14 mouse cellular contexts compared by ENCODE assay signal in genomic region chr7:111937547-111937946, GRCm38 (mm10).
DNase-seq lines count a peak whose midpoint lies in the region.
"Had no signal": no experiment of that assay in that cellular context is flagged by ENCODE, and none has a peak within 500 bp of the region (broad histone marks: within the 10 kb centered on the region; RNA-seq: fewer than 3 reads in every experiment).

No protein-coding gene starts in this region.

- peak; percentile 78 for DNase-seq in heart, adult 11 months
- DNase-seq in heart, postnatal 14 days: no peak
- peak; percentile 15 for DNase-seq in testis, postnatal 10 days (ENCODE audit: low spot score)
- DNase-seq in testis, postnatal 14 days (ENCODE audit: low spot score): no peak
- peak; percentile 19 for DNase-seq in telencephalon, adult 2 months (ENCODE audit: low read depth, low spot score)
- no peak for DNase-seq in kidney, postnatal 14 days
- DNase-seq: adrenal gland, adult 2 months; adrenal gland, postnatal 10 days; adrenal gland, postnatal 25 days; cerebellum, adult 11-12 months; cerebellum, adult 2 months; cerebellum, adult 9-10 months; cerebellum, postnatal 10 days; cerebellum, postnatal 25 days had no signal

- intact Hi-C loops in heart, postnatal 14 days (cut with DNase I): loop anchor here (10.0 kb wide), 1 partner anchor 77 kb away; no protein-coding TSS in a partner anchor

Comparison
In these comparisons a context has a peak if more than half of its experiments do, and no peak if none do; other contexts are left out.
1. DNase-seq: peak in heart, adult 11 months (single experiment), testis, postnatal 10 days (single experiment) and telencephalon, adult 2 months (single experiment); none in heart, postnatal 14 days (0 of 2), testis, postnatal 14 days (single experiment) and kidney, postnatal 14 days (single experiment).